Mouse (Mus musculus) spleen, adult 2 months (tissue): ENCODE results near the gene Olfm3.

Source experiments
- CTCF ChIP-seq: fragments of 200-500 bp; IDR thresholded peaks from 2 replicates; pipeline ENCODE4 v1.5.1; 2011; ENCODE audit warnings: mild to moderate bottlenecking, inconsistent platforms; ENCODE audit not compliant: insufficient read depth, insufficient read length, insufficient replicate concordance; ENCODE audit errors: extremely low read depth
- POLR2A ChIP-seq: fragments of 200-500 bp; IDR thresholded peaks from 2 replicates; pipeline ENCODE4 v1.6.1; 2011; ENCODE audit warnings: low read depth, low read length, inconsistent platforms

- TF ChIP-seq CTCF (no peak), POLR2A (no peak)
Measured at GRCm38 (mm10) chr3:115104802-115105493, 201.1 kb downstream of the Olfm3 start.
